Mouse (Mus musculus) lung, embryonic 16.5 days (tissue): Measurements from ENCODE around the gene Castor2. TPM values are rescaled to one million over a fixed set of nuclear protein-coding genes. Genes with fewer than 3 reads are reported as not detected.

Source experiments
- ATAC-seq: fragments of 200-750 bp; cut with Nextera tagmentation; 2 replicates; pipeline ENCODE4 v1.8.0; 2017; ENCODE audit warnings: low read depth, mild to moderate bottlenecking, moderate library complexity
- H3K27ac ChIP-seq: fragments of 300-500 bp; sonication (generic); 2 replicates; pipeline ENCODE4 v1.5.1; 2014; ENCODE audit warnings: mild to moderate bottlenecking, control low read depth, low read length
- H3K27me3 ChIP-seq: fragments of 300-500 bp; sonication (generic); 2 replicates; pipeline ENCODE4 v1.6.1; 2014; ENCODE audit warnings: low read depth, low read length, mixed read lengths; ENCODE audit not compliant: control insufficient read depth, insufficient read depth
- H3K36me3 ChIP-seq: fragments of 300-500 bp; sonication (generic); 2 replicates; pipeline ENCODE4 v1.6.1; 2014; ENCODE audit warnings: low read length; ENCODE audit not compliant: control insufficient read depth, insufficient read depth
- H3K4me1 ChIP-seq: fragments of 300-500 bp; sonication (generic); replicated peaks from 2 replicates; pipeline ENCODE4 v1.6.1; 2014; ENCODE audit warnings: low read length, mixed read lengths; ENCODE audit not compliant: control insufficient read depth, insufficient read depth
- H3K4me2 ChIP-seq: fragments of 300-500 bp; sonication (generic); 2 replicates; pipeline ENCODE4 v1.6.1; 2014; ENCODE audit warnings: low read depth, low read length, control low read depth
- H3K4me3 ChIP-seq: fragments of 300-500 bp; sonication (generic); 2 replicates; pipeline ENCODE4 v1.5.1; 2014; ENCODE audit warnings: mild to moderate bottlenecking, low read length, control low read depth
- H3K9ac ChIP-seq: fragments of 300-500 bp; sonication (generic); 2 replicates; pipeline ENCODE4 v1.6.1; 2014; ENCODE audit warnings: low read length, control low read depth
- H3K9me3 ChIP-seq: fragments of 300-500 bp; sonication (generic); 2 replicates; pipeline ENCODE4 v1.6.1; 2016; ENCODE audit warnings: low read length; ENCODE audit not compliant: control insufficient read depth
- WGBS: fragments of 180-500 bp; shearing (Covaris S2); extraction: QIAGEN DNeasy Blood & Tissue Kit; methylation state at CpG from one replicate; pipeline ENCODE4 v1.1.7; 2014; 5-methylcytosine and 5-hydroxymethylcytosine counted together
- polyA plus RNA-seq: library from polyadenylated mRNA; unstranded; fragments of >200 nt; fragmentation: Nextera tagmentation; extraction: Ambion mirVana; gene quantifications from 2 replicates; pipeline ENCODE4 v1.2.1, GENCODE M21; 2015

Castor2 gene
- polyA plus RNA-seq = 3.6 and 4.3 TPM in 2 replicates

DNA sequence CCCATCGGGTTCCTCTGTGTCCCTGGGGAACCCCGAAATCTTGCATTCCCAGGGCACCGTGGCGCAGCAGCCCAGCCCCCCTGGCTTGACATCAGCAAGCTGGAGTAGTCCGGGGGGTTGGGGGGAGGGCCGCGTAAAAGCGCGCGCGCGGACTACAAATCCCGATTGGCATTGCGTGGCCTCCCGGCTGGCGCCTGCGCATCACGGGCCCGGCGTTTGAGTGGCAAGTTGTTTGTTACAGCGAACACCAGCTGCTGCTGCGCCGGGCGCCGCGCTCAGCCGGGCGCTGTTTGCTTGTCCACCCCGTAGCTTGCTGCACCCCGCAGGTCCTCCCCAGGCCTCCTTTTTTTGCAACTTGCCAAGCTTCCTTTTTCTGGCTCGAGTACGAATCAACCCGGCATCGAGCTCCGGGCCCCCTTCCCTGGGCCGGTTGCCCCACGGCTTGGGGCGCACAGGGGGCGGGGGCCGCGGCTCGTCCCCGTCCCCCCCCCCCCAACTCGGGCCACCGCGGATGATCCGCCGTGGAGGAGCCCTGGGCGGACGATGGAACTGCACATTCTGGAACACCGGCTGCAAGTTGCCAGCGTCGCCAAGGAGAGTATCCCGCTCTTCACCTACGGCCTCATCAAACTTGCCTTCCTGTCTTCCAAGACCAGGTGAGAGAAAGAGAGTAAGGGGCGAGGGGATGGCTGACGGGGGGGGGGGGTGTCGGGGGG, at the start of gene Castor2:
Gene Castor2 (plus strand): TSS at position 216 of the 716 bp plus-strand sequence.
- no peaks in the 10 kb centered on the region for H3K9me3 ChIP-seq
- H3K27me3 ChIP-seq = no peaks in the 10 kb centered on the region
- peak within 1 kb of the TSS; percentile 46; the same call in 1 of the 2 replicates for H3K27ac ChIP-seq
- under 1% methylated on average over 55 of the region's 58 CpGs for WGBS
- peaks cover 17% of the 10 kb centered on the region for H3K4me1 ChIP-seq
- H3K4me2 ChIP-seq = peak within 1 kb of the TSS; percentile 99
- peak within 1 kb of the TSS; percentile 85 for H3K9ac ChIP-seq
- H3K36me3 ChIP-seq = no peaks in the 10 kb centered on the region
- ATAC-seq = peak; percentile 95
- peak within 1 kb of the TSS; percentile 81 for H3K4me3 ChIP-seq

GRCm38 (mm10) chr5:134050711-134051110, 48.8 kb upstream of the Castor2 start:
- 17% methylated on average over 10 of the region's 10 CpGs for WGBS
- no peak overlapping the region for H3K4me2 ChIP-seq
- H3K4me3 ChIP-seq = no peak overlapping the region
- H3K27me3 ChIP-seq = no peaks in the 10 kb centered on the region
- H3K9ac ChIP-seq = no peak overlapping the region
- H3K27ac ChIP-seq = no peak overlapping the region
- H3K9me3 ChIP-seq = peaks cover 5% of the 10 kb centered on the region
- H3K36me3 ChIP-seq = no peaks in the 10 kb centered on the region
- H3K4me1 ChIP-seq = no peaks in the 10 kb centered on the region
- ATAC-seq = no peak

GRCm38 (mm10) chr5:134052614-134053013, 46.9 kb upstream of the Castor2 start:
- Histone ChIP-seq H3K36me3 (no peaks in the 10 kb centered on the region), H3K27ac (no peak overlapping the region), H3K9me3 (no peaks in the 10 kb centered on the region), H3K27me3 (no peaks in the 10 kb centered on the region), H3K9ac (no peak overlapping the region), H3K4me1 (no peaks in the 10 kb centered on the region), H3K4me3 (no peak overlapping the region), H3K4me2 (no peak overlapping the region)
- no peak for ATAC-seq
- 81% methylated on average over 4 of the region's 4 CpGs for WGBS

- H3K27me3 ChIP-seq = no peaks in the 10 kb centered on the region
- WGBS = 76% methylated on average over 4 of the region's 4 CpGs
- no peak for ATAC-seq
- H3K4me3 ChIP-seq = no peak overlapping the region
- H3K36me3 ChIP-seq = no peaks in the 10 kb centered on the region
- no peak overlapping the region for H3K9ac ChIP-seq
- no peaks in the 10 kb centered on the region for H3K4me1 ChIP-seq
- H3K9me3 ChIP-seq = no peaks in the 10 kb centered on the region
- no peak overlapping the region for H3K27ac ChIP-seq
- no peak overlapping the region for H3K4me2 ChIP-seq
Observed at GRCm38 (mm10) chr5:134054496-134054895, 45.0 kb upstream of the Castor2 start.

DNA sequence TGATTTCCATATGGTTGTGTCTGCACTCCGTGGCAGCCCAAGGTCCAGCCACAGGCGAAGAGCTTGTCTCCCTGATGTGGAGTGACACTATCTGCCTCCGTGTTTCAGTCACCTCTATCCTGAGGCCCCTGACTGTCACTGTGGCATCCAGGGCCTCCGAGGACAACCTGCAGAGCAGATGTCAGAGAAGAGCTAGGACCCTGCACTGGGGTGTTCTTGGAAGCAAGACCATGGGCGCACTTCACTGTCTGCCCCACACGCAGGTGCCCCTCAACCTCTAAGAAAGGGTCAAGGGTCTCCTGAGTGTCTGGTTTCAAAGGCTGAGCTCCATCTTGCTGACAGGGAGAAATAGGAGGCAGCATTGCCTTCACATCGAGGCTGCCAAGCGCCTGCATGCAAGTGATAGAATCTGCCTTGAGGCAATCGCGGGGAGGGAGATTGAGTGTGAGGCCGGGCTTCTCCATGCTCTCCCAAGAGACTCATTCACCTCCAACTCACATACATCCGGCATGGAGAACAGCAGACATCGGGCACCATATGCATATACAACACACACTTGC, 40.6 kb upstream of the Castor2 start:
- no peak overlapping the region for H3K4me2 ChIP-seq
- no peaks in the 10 kb centered on the region for H3K27me3 ChIP-seq
- no peaks in the 10 kb centered on the region for H3K36me3 ChIP-seq
- WGBS = 19% methylated on average over 13 of the region's 13 CpGs
- no peak overlapping the region for H3K27ac ChIP-seq
- H3K4me1 ChIP-seq = 0 out of 2 replicates have a peak, but pooled peaks cover 2% of the 10 kb centered on the region
- H3K9ac ChIP-seq = no peak overlapping the region
- no peaks in the 10 kb centered on the region for H3K9me3 ChIP-seq
- no peak overlapping the region for H3K4me3 ChIP-seq
- no peak for ATAC-seq

GRCm38 (mm10) chr5:134063362-134064064, 36.0 kb upstream of the Castor2 start:
- Histone ChIP-seq H3K27ac (no peak overlapping the region), H3K9ac (no peak overlapping the region), H3K36me3 (no peaks in the 10 kb centered on the region), H3K4me2 (no peak overlapping the region), H3K4me1 (peaks cover 7% of the 10 kb centered on the region; the same call in 1 of the 2 replicates), H3K27me3 (no peaks in the 10 kb centered on the region), H3K4me3 (no peak overlapping the region), H3K9me3 (no peaks in the 10 kb centered on the region)
- 33% methylated on average over 15 of the region's 15 CpGs for WGBS
- ATAC-seq = peak; percentile 82

DNA sequence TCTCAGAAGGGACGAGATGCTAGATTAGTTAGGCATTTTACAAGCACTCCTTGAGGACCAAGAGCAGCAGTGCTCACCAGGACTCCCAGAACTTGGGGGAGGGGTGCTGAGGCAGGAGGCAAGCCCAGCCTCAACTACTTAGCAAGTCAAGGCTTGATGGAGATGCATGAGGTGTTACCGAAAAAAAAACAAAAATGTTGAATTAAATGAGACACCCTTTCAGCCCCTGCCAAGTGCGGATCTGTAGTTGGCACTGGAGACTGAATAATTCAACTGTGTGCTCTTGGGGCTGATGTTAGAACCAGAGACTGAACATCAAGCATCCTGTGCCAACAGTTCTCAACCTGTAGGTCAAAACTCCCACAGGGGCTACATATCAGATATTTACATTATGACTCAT, 33.2 kb upstream of the Castor2 start:
- 0 out of 2 replicates have a peak, but pooled peaks have one; percentile 13 for ATAC-seq
- H3K4me2 ChIP-seq = no peak overlapping the region
- peaks cover 9% of the 10 kb centered on the region; the same call in 1 of the 2 replicates for H3K9me3 ChIP-seq
- WGBS = 21% methylated on average over 3 of the region's 3 CpGs
- no peaks in the 10 kb centered on the region for H3K36me3 ChIP-seq
- H3K4me1 ChIP-seq = peaks cover 7% of the 10 kb centered on the region; the same call in 1 of the 2 replicates
- no peak overlapping the region for H3K27ac ChIP-seq
- no peaks in the 10 kb centered on the region for H3K27me3 ChIP-seq
- no peak overlapping the region for H3K4me3 ChIP-seq
- H3K9ac ChIP-seq = no peak overlapping the region

DNA sequence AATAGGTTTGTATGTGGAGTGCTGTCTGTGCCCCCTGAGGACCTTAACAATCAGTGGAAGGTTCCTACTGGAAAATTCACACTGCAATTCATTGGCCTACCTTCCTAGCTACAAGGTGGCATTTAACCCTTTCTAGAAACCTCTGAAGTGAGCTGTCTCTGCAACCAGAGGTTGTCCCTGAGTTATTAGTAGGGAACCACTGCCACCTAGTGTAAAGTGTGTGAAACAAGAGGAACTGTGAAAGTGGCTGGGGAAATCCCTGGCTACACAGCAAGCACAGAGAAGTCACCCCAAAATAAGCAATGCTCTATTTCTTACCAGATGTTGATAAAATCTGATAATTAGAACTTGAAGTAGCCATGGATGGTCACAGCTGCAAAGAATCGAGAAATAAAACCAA, 31.6 kb upstream of the Castor2 start:
- Histone ChIP-seq H3K9ac (no peak overlapping the region), H3K4me2 (no peak overlapping the region), H3K36me3 (no peaks in the 10 kb centered on the region), H3K4me3 (no peak overlapping the region), H3K27me3 (no peaks in the 10 kb centered on the region), H3K27ac (no peak overlapping the region), H3K9me3 (peaks cover 9% of the 10 kb centered on the region; the same call in 1 of the 2 replicates), H3K4me1 (peaks cover 7% of the 10 kb centered on the region; the same call in 1 of the 2 replicates)
- no peak for ATAC-seq
- WGBS = 17% methylated on average over 1 of the region's 1 CpGs

DNA sequence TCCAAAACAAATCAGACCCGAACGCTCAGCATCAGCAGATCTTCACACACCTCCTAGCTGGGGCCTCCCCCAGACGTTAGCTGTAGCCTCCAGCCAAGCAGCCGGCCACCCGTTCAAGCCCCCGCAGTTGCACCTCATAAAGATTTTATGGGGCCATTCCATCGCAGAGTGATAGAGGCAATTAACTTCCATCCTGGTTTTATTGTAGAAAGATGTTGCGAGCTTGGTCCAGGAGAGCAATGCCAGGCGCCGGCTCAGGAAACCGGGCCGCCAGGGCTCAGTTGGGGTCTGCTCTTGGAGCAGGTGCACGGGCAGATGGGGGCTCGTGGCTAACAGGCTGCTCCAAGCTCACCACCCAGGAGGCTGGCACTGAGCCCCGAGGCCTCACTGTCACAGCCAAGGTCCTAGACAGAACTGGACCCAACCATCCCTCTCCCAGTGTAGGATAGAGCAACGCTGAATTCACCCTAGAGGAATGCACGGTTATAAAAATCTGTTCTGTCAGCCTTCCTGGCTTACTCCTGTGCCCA, 25.9 kb upstream of the Castor2 start:
- 54% methylated on average over 17 of the region's 17 CpGs for WGBS
- ATAC-seq = peak; percentile 26

More for the DNA sequence above, 25.9 kb upstream of the Castor2 start:
- Histone ChIP-seq H3K9me3 (peaks cover 11% of the 10 kb centered on the region; the same call in 1 of the 2 replicates), H3K4me1 (no peaks in the 10 kb centered on the region), H3K27ac (no peak overlapping the region), H3K4me3 (no peak overlapping the region), H3K9ac (no peak overlapping the region), H3K4me2 (no peak overlapping the region), H3K36me3 (no peaks in the 10 kb centered on the region), H3K27me3 (no peaks in the 10 kb centered on the region)
